Mouse (Mus musculus) kidney, adult 2 months (tissue): Measurements from ENCODE around the gene Poldip2.

Source experiments
- CTCF ChIP-seq: fragments of 200-500 bp; conservative IDR thresholded peaks from 2 replicates; pipeline ENCODE4 v1.5.1; 2011; ENCODE audit warnings: low read depth, mild to moderate bottlenecking, control low read depth, low read length, moderate library complexity, mixed read lengths; ENCODE audit not compliant: insufficient read depth, insufficient read length
- POLR2A ChIP-seq: fragments of 200-500 bp; IDR thresholded peaks from one replicate; pipeline ENCODE4 v1.6.1; 2011; ENCODE audit warnings: low read depth, low read length, control low read depth

DNA sequence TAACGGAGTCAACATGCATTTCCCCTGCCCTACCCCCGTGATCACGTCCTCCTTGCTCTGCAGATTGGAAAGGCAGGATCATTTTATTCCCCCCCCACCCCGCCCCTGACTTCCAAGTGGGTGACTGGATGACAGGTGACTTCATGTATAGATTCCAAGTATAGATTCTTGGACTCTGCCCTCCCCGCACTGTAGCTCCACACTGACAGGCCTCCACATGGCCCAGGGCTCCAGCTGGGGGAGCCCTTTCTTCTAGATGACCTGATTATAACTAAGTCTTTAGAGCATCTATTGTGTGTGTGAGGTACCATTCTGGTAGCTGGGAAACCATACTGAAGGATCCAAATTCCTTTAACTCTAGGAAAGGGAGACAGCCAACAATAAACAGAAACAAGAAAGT, 49.3 kb upstream of the Poldip2 start:
- TF ChIP-seq POLR2A: no peak
- TF ChIP-seq CTCF: no peak
